Mouse (Mus musculus): ENCODE measurements at regions not wholly inside any gene's neighbourhood (a gene's known extent, or its start where the extent isn't known, plus 50 kb on each side); places are given as distances from the start of the nearest gene placed in this dataset.

- no peak for TF ChIP-seq CTCF (conservative IDR thresholded peaks at IDR 0.05; ENCODE audit: low read length)
- no peak for TF ChIP-seq NANOG (IDR thresholded peaks at IDR 0.05; ENCODE audit: borderline replicate concordance, low read length)
- no peak for TF ChIP-seq POU5F1 (IDR thresholded peaks at IDR 0.05; ENCODE audit: borderline replicate concordance, low read length)
These were observed 62.8 kb upstream of the Rbms3 start for GRCm38 (mm10) chr9:117692486-117692885.

Measured in E14TG2a.4 (cell line).